Mouse (Mus musculus): ENCODE data around the gene Pls1. TPM values are rescaled to one million over a fixed set of nuclear protein-coding genes. Genes with fewer than 3 reads are reported as not detected.

Pls1 gene
- polyA plus RNA-seq, 1 experiment from 2014 or later = 5.8 TPM

- Histone ChIP-seq H3K36me3 (ENCODE audit: control insufficient read depth, insufficient read depth, low read length) (no peaks in the 10 kb centered on the region), H3K9ac (ENCODE audit: low read length) (no peak overlapping the region), H3K27ac (ENCODE audit: low read depth, low read length) (no peak overlapping the region), H3K4me1 (ENCODE audit: control insufficient read depth, insufficient read depth, low read length) (no peaks in the 10 kb centered on the region), H3K27me3 (ENCODE audit: control insufficient read depth, insufficient read depth, low read length) (no peaks in the 10 kb centered on the region), H3K9me3 (ENCODE audit: control insufficient read depth, low read length) (no peaks in the 10 kb centered on the region), H3K4me3 (ENCODE audit: low read depth, low read length) (no peak overlapping the region), H3K4me2 (ENCODE audit: low read depth) (no peak overlapping the region)
- WGBS = 65% methylated on average over 11 of the region's 11 CpGs
- no peak for ATAC-seq (ENCODE audit: insufficient read depth, low FRiP score, low TSS enrichment)
- DNase-seq (ENCODE audit: low spot score) = no peak
These were observed 6.6 kb upstream of the Pls1 start for GRCm38 (mm10) chr9:95851671-95852070.

DNA sequence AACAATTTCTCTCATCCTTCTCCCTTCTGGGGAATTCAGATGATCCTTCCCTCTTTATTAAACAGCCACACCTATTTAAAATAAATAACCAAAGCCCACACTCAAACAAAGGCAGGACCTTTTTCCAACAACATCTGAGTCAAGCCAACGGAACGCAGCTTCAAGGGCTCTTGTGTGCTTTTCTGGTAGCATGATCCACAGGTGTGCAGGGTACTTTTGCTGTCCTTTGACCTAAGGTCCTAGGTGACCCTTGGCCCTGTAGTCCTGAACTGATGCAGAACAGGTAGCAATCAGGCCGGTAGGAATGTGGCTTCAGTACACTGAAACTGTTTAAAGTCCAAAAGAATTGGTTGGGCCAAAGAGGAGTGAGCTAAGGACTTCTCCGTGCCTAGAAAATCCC is 600 bp upstream of the Pls1 start:
- Histone ChIP-seq H3K27ac (ENCODE audit: low read depth, low read length) (no peak overlapping the region), H3K4me3 (ENCODE audit: low read depth, low read length) (no peak overlapping the region), H3K9me3 (ENCODE audit: control insufficient read depth, low read length) (no peaks in the 10 kb centered on the region), H3K36me3 (ENCODE audit: control insufficient read depth, insufficient read depth, low read length) (no peaks in the 10 kb centered on the region), H3K27me3 (ENCODE audit: control insufficient read depth, insufficient read depth, low read length) (peaks cover 3% of the 10 kb centered on the region; the same call in 1 of the 2 replicates), H3K4me2 (ENCODE audit: low read depth) (no peak overlapping the region), H3K4me1 (ENCODE audit: control insufficient read depth, insufficient read depth, low read length) (no peaks in the 10 kb centered on the region), H3K9ac (ENCODE audit: low read length) (no peak overlapping the region)
- 69% methylated on average over 4 of the region's 4 CpGs for WGBS
- ATAC-seq (ENCODE audit: insufficient read depth, low FRiP score, low TSS enrichment) (no peak), DNase-seq (ENCODE audit: low spot score) (no peak)

- Histone ChIP-seq H3K9me3 (ENCODE audit: control insufficient read depth, low read length) (no peaks in the 10 kb centered on the region), H3K36me3 (ENCODE audit: control insufficient read depth, insufficient read depth, low read length) (no peaks in the 10 kb centered on the region), H3K4me1 (ENCODE audit: control insufficient read depth, insufficient read depth, low read length) (no peaks in the 10 kb centered on the region), H3K4me2 (ENCODE audit: low read depth) (no peak overlapping the region), H3K27me3 (ENCODE audit: control insufficient read depth, insufficient read depth, low read length) (no peaks in the 10 kb centered on the region), H3K4me3 (ENCODE audit: low read depth, low read length) (no peak overlapping the region), H3K27ac (ENCODE audit: low read depth, low read length) (no peak overlapping the region), H3K9ac (ENCODE audit: low read length) (no peak overlapping the region)
- 91% methylated on average over 3 of the region's 3 CpGs for WGBS
- no peak for DNase-seq (ENCODE audit: low spot score)
- no peak for ATAC-seq (ENCODE audit: insufficient read depth, low FRiP score, low TSS enrichment)
These were observed 5.7 kb downstream of the Pls1 start for GRCm38 (mm10) chr9:95839424-95839823.

- no peaks in the 10 kb centered on the region for H3K27me3 ChIP-seq (ENCODE audit: control insufficient read depth, insufficient read depth, low read length)
- H3K36me3 ChIP-seq (ENCODE audit: control insufficient read depth, insufficient read depth, low read length) = no peaks in the 10 kb centered on the region
- no peak overlapping the region for H3K4me2 ChIP-seq (ENCODE audit: low read depth)
- no peaks in the 10 kb centered on the region for H3K4me1 ChIP-seq (ENCODE audit: control insufficient read depth, insufficient read depth, low read length)
- ATAC-seq (ENCODE audit: insufficient read depth, low FRiP score, low TSS enrichment) (no peak), DNase-seq (ENCODE audit: low spot score) (no peak)
- H3K4me3 ChIP-seq (ENCODE audit: low read depth, low read length) = no peak overlapping the region
- no peaks in the 10 kb centered on the region for H3K9me3 ChIP-seq (ENCODE audit: control insufficient read depth, low read length)
- no peak overlapping the region for H3K9ac ChIP-seq (ENCODE audit: low read length)
- H3K27ac ChIP-seq (ENCODE audit: low read depth, low read length) = no peak overlapping the region
- WGBS = 88% methylated on average over 10 of the region's 10 CpGs
These were observed 9.4 kb downstream of the Pls1 start for GRCm38 (mm10) chr9:95835741-95836140.

DNA sequence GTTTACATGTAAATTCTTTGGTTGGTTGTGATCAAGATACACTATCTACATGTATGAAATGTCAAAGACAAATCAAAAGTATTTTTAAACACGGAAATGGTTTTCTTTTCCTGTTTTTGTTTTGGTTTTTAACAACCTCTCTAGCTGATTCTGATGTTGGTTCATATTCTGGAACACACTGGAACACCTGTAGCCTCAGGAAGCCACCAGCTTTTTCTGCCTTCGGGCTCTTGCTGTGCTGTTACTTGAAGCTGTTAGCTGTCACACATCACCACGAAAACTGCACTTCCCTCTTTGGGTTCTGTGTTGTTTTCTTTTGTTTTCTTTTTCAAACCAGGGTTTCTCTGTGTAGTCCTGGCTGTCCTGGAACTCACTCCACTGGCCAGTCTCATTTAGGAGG is 10.3 kb downstream of the Pls1 start:
- WGBS = 74% methylated on average over 3 of the region's 3 CpGs
- Histone ChIP-seq H3K4me1 (ENCODE audit: control insufficient read depth, insufficient read depth, low read length) (no peaks in the 10 kb centered on the region), H3K27ac (ENCODE audit: low read depth, low read length) (no peak overlapping the region), H3K36me3 (ENCODE audit: control insufficient read depth, insufficient read depth, low read length) (no peaks in the 10 kb centered on the region), H3K4me3 (ENCODE audit: low read depth, low read length) (no peak overlapping the region), H3K4me2 (ENCODE audit: low read depth) (no peak overlapping the region), H3K9me3 (ENCODE audit: control insufficient read depth, low read length) (no peaks in the 10 kb centered on the region), H3K27me3 (ENCODE audit: control insufficient read depth, insufficient read depth, low read length) (no peaks in the 10 kb centered on the region), H3K9ac (ENCODE audit: low read length) (no peak overlapping the region)
- ATAC-seq (ENCODE audit: insufficient read depth, low FRiP score, low TSS enrichment) (no peak), DNase-seq (ENCODE audit: low spot score) (no peak)

DNA sequence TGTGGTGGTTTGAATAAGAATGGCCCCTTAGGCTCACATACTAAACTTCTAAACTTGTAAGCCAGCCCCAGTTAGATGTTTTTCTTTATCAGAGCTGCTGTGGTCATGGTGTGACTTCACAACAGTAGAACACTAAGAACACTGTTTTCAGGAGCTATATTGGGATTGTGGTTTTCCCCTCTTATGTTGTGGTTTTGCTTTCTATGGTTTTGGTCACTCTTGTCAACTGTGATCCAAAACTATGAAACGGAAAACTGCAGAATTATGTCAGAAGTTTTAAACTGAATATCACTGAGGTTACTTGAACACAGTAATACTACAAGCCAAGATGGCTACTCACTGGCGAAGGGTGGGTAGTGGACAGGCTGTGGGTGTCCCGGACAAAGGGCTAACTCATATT is 12.4 kb downstream of the Pls1 start:
- no peaks in the 10 kb centered on the region for H3K27me3 ChIP-seq (ENCODE audit: control insufficient read depth, insufficient read depth, low read length)
- ATAC-seq (ENCODE audit: insufficient read depth, low FRiP score, low TSS enrichment) = no peak
- 95% methylated on average over 3 of the region's 3 CpGs for WGBS

DNA sequence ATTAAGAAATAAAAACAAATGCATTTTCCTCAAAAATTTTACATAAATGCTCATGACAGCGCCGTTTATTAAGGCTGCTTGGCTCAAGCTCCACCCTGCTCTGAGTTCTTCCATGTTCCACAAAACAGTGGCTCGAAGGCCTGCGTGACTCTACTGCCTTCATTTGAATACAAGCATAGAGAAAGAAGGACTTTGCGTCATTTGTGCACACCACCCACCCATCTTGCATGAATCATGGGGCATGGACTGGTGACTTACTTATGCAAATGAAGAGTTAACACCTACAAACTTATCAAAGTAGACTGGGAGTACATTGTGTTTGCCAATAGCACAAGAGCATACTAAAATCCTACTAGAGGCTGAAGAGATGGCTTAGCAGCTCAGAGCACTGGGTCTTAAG is 17.5 kb downstream of the Pls1 start:
- DNase-seq (ENCODE audit: low spot score) (no peak), ATAC-seq (ENCODE audit: insufficient read depth, low FRiP score, low TSS enrichment) (no peak)
- Histone ChIP-seq H3K9me3 (ENCODE audit: control insufficient read depth, low read length) (no peaks in the 10 kb centered on the region), H3K27ac (ENCODE audit: low read depth, low read length) (no peak overlapping the region), H3K4me3 (ENCODE audit: low read depth, low read length) (no peak overlapping the region), H3K27me3 (ENCODE audit: control insufficient read depth, insufficient read depth, low read length) (no peaks in the 10 kb centered on the region), H3K9ac (ENCODE audit: low read length) (no peak overlapping the region), H3K4me1 (ENCODE audit: control insufficient read depth, insufficient read depth, low read length) (no peaks in the 10 kb centered on the region), H3K36me3 (ENCODE audit: control insufficient read depth, insufficient read depth, low read length) (no peaks in the 10 kb centered on the region), H3K4me2 (ENCODE audit: low read depth) (no peak overlapping the region)
- 93% methylated on average over 5 of the region's 5 CpGs for WGBS

More for the DNA sequence above, 12.4 kb downstream of the Pls1 start:
- Histone ChIP-seq H3K4me3 (ENCODE audit: low read depth, low read length) (no peak overlapping the region), H3K9me3 (ENCODE audit: control insufficient read depth, low read length) (no peaks in the 10 kb centered on the region), H3K4me2 (ENCODE audit: low read depth) (no peak overlapping the region), H3K4me1 (ENCODE audit: control insufficient read depth, insufficient read depth, low read length) (no peaks in the 10 kb centered on the region), H3K27ac (ENCODE audit: low read depth, low read length) (no peak overlapping the region), H3K9ac (ENCODE audit: low read length) (no peak overlapping the region), H3K36me3 (ENCODE audit: control insufficient read depth, insufficient read depth, low read length) (no peaks in the 10 kb centered on the region)
- DNase-seq (ENCODE audit: low spot score) = no peak

GRCm38 (mm10) chr9:95822531-95822930 is 22.6 kb downstream of the Pls1 start:
- WGBS = 85% methylated on average over 7 of the region's 7 CpGs
- Histone ChIP-seq H3K9me3 (ENCODE audit: control insufficient read depth, low read length) (no peaks in the 10 kb centered on the region), H3K27ac (ENCODE audit: low read depth, low read length) (no peak overlapping the region), H3K36me3 (ENCODE audit: control insufficient read depth, insufficient read depth, low read length) (no peaks in the 10 kb centered on the region), H3K4me1 (ENCODE audit: control insufficient read depth, insufficient read depth, low read length) (no peaks in the 10 kb centered on the region), H3K9ac (ENCODE audit: low read length) (no peak overlapping the region), H3K4me2 (ENCODE audit: low read depth) (no peak overlapping the region), H3K27me3 (ENCODE audit: control insufficient read depth, insufficient read depth, low read length) (no peaks in the 10 kb centered on the region), H3K4me3 (ENCODE audit: low read depth, low read length) (no peak overlapping the region)
- DNase-seq (ENCODE audit: low spot score) = no peak
- ATAC-seq (ENCODE audit: insufficient read depth, low FRiP score, low TSS enrichment) = no peak

DNA sequence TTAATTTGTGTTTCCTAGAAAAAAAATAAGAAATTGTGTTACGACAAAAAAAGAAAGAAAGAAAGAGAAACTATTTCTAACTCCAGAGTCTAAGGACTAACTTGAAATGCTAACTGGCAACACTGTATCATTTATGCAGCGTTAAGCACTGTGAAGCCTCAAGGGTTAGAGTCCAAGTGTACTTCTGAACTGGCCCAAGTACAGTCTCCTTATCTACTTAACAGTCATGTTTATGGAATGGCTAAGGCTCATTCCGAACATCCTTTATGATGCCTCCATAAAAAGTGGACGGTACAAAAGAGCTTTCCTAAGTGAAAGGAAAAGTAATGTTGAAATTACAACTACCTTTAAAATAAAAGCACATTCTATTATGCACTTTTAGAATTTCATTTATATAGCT is 29.4 kb downstream of the Pls1 start:
- DNase-seq (ENCODE audit: low spot score) (no peak), ATAC-seq (ENCODE audit: insufficient read depth, low FRiP score, low TSS enrichment) (no peak)
- H3K4me2 ChIP-seq (ENCODE audit: low read depth) = no peak overlapping the region
- no peaks in the 10 kb centered on the region for H3K36me3 ChIP-seq (ENCODE audit: control insufficient read depth, insufficient read depth, low read length)
- WGBS = 86% methylated on average over 4 of the region's 4 CpGs
- H3K27me3 ChIP-seq (ENCODE audit: control insufficient read depth, insufficient read depth, low read length) = no peaks in the 10 kb centered on the region
- no peak overlapping the region for H3K27ac ChIP-seq (ENCODE audit: low read depth, low read length)
- H3K4me1 ChIP-seq (ENCODE audit: control insufficient read depth, insufficient read depth, low read length) = peaks cover 6% of the 10 kb centered on the region; the same call in 1 of the 2 replicates
- no peak overlapping the region for H3K4me3 ChIP-seq (ENCODE audit: low read depth, low read length)
- H3K9me3 ChIP-seq (ENCODE audit: control insufficient read depth, low read length) = no peaks in the 10 kb centered on the region; the same call in 1 of the 2 replicates
- no peak overlapping the region for H3K9ac ChIP-seq (ENCODE audit: low read length)

Measured in neural tube, embryonic 11.5 days (tissue).